Mouse (Mus musculus) hindbrain, embryonic 13.5 days (tissue): ENCODE results near the gene Plekhg5. TPM values are rescaled to one million over a fixed set of nuclear protein-coding genes. Genes with fewer than 3 reads are reported as not detected.

Experiments used
- ATAC-seq: fragments of 200-750 bp; cut with Nextera tagmentation; 2 replicates; pipeline ENCODE4 v1.8.0; 2017; ENCODE audit warnings: moderate TSS enrichment; ENCODE audit not compliant: low FRiP score
- H3K27ac ChIP-seq: fragments of 300-500 bp; sonication (generic); 2 replicates; pipeline ENCODE4 v1.5.1; 2015; ENCODE audit warnings: inconsistent platforms, mild to moderate bottlenecking, moderate library complexity
- H3K27me3 ChIP-seq: fragments of 300-500 bp; sonication (generic); 2 replicates; pipeline ENCODE4 v1.6.1; 2015; ENCODE audit warnings: mild to moderate bottlenecking, inconsistent platforms
- H3K36me3 ChIP-seq: fragments of 300-500 bp; sonication (generic); 2 replicates; pipeline ENCODE4 v1.6.1; 2015; ENCODE audit warnings: mild to moderate bottlenecking, inconsistent platforms
- H3K4me1 ChIP-seq: fragments of 300-500 bp; sonication (generic); replicated peaks from 2 replicates; pipeline ENCODE4 v1.6.1; 2015; ENCODE audit warnings: inconsistent platforms
- H3K4me2 ChIP-seq: fragments of 300-500 bp; sonication (generic); 2 replicates; pipeline ENCODE4 v1.6.1; 2015; ENCODE audit warnings: inconsistent platforms, mild to moderate bottlenecking, moderate library complexity
- H3K4me3 ChIP-seq: fragments of 300-500 bp; sonication (generic); 2 replicates; pipeline ENCODE4 v1.5.1; 2015; ENCODE audit warnings: mild to moderate bottlenecking, inconsistent platforms
- H3K9ac ChIP-seq: fragments of 300-500 bp; sonication (generic); 2 replicates; pipeline ENCODE4 v1.6.1; 2015; ENCODE audit warnings: mild to moderate bottlenecking, inconsistent platforms
- H3K9me3 ChIP-seq: fragments of 300-500 bp; sonication (generic); 2 replicates; pipeline ENCODE4 v1.6.1; 2016; ENCODE audit warnings: inconsistent platforms
- WGBS: fragments of 180-500 bp; shearing (Covaris S2); methylation state at CpG from one replicate; pipeline ENCODE4 v1.1.7; 2015; 5-methylcytosine and 5-hydroxymethylcytosine counted together
- polyA plus RNA-seq: library from polyadenylated mRNA; unstranded; fragments of >200 nt; fragmentation: Nextera tagmentation; extraction: Ambion mirVana; gene quantifications from 2 replicates; pipeline ENCODE4 v1.2.1, GENCODE M21; 2015

Plekhg5 gene
- polyA plus RNA-seq, 1 experiment from 2014 or later = 10.2 TPM

DNA sequence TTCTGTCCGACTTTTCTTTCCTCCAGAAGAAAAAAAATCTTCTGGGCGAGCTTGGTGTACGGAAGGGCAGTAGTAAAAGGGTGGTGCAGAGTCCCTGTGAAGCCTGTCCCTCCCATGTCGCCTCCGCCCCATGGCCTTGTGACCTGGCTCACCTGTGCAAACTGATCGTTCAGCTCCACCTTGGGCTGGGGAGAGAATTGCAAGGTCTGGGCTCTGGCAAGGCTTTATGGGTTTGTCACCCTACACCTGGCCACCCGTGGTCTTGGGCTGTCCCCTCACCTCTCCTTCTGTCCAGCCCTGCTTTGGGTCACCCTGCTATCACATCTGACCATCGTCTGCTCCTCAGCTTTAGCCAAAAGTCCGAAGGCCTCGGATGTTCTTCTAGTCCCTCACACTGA, 60.5 kb downstream of the Plekhg5 start:
- Histone ChIP-seq H3K36me3 (no peaks in the 10 kb centered on the region), H3K9me3 (no peaks in the 10 kb centered on the region), H3K4me2 (no peak overlapping the region), H3K27ac (no peak overlapping the region), H3K4me3 (no peak overlapping the region), H3K4me1 (peaks cover 28% of the 10 kb centered on the region), H3K9ac (no peak overlapping the region), H3K27me3 (peaks cover 94% of the 10 kb centered on the region)
- ATAC-seq = no peak
- 25% methylated on average over 10 of the region's 10 CpGs for WGBS

DNA sequence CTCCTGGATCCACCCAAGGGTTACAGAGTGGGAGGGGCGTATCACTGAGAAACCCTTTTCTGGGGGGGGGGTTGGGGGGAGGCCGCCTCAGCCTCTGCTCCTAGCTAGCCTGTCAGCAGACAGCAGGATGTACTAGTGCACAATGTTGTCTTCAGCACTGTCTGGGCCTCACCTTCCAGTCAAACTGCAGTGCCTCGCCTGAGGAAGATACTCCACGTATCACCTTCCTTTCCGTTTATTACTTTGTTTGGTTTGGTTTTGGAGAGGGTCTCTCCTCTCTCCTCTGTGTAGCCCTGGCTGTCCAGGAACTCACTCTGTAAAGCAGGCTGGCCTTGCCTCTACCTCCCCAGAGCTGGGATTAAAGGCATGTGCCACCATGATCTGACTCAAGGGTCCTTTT, 60.9 kb downstream of the Plekhg5 start:
- H3K9me3 ChIP-seq = no peaks in the 10 kb centered on the region
- 53% methylated on average over 5 of the region's 5 CpGs for WGBS
- no peak overlapping the region for H3K27ac ChIP-seq
- H3K36me3 ChIP-seq = no peaks in the 10 kb centered on the region
- H3K4me3 ChIP-seq = no peak overlapping the region
- H3K27me3 ChIP-seq = peaks cover 93% of the 10 kb centered on the region
- no peak overlapping the region for H3K9ac ChIP-seq
- H3K4me2 ChIP-seq = no peak overlapping the region
- H3K4me1 ChIP-seq = peaks cover 28% of the 10 kb centered on the region
- no peak for ATAC-seq

DNA sequence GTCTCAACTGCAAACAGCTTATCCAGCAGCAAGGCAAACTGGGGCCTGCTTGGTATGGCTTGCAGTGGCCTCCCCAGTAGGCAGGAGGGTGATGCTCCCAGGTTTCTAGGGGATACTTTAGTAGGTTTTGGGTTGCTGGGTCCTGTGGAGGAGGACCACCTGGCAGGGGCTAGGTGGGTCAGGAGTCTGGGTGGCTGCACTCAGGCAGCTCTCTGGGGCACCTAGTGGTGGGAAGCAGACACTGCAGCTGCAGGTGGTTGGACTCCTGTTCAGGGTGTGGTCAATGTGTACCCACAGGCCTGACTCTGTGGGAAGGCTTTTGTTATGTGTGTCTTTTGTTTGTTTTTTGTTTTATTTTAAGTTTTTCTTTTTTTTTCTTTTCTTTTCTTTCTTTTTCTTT, 62.2 kb downstream of the Plekhg5 start:
- Histone ChIP-seq H3K9ac (no peak overlapping the region), H3K4me2 (no peak overlapping the region), H3K27me3 (peaks cover 90% of the 10 kb centered on the region), H3K27ac (no peak overlapping the region), H3K4me1 (peaks cover 35% of the 10 kb centered on the region), H3K4me3 (no peak overlapping the region), H3K9me3 (no peaks in the 10 kb centered on the region), H3K36me3 (no peaks in the 10 kb centered on the region)
- no peak for ATAC-seq

DNA sequence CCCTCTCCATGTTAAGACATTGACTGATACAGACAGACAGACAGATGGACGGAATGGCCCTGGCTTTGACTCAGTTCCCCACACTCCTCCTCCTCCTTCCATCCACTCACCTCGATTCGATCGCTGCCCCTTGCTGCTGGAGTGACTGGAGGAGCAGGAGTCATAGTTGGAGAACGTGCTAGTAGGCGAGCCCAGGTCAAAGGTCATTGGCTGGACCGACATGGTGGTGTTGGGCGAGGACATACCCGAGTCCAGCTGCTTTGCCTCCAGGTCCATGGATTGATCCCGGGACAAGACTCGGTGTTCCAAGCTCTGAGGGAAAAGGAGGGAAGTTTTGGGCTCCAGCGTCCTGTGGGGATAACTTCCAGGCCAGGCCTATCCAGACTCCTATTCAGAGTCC, 63.1 kb downstream of the Plekhg5 start:
- Histone ChIP-seq H3K9me3 (no peaks in the 10 kb centered on the region), H3K27me3 (peaks cover 88% of the 10 kb centered on the region), H3K36me3 (no peaks in the 10 kb centered on the region), H3K27ac (no peak overlapping the region), H3K4me3 (no peak overlapping the region), H3K4me2 (no peak overlapping the region), H3K4me1 (peaks cover 32% of the 10 kb centered on the region), H3K9ac (no peak overlapping the region)
- ATAC-seq = no peak
- 83% methylated on average over 12 of the region's 12 CpGs for WGBS

GRCm38 (mm10) chr4:152136112-152136875, 64.0 kb downstream of the Plekhg5 start:
- H3K9ac ChIP-seq = no peak overlapping the region
- H3K27ac ChIP-seq = no peak overlapping the region
- H3K4me1 ChIP-seq = peaks cover 23% of the 10 kb centered on the region
- no peak overlapping the region for H3K4me3 ChIP-seq
- H3K9me3 ChIP-seq = no peaks in the 10 kb centered on the region
- WGBS = 31% methylated on average over 6 of the region's 6 CpGs
- no peak for ATAC-seq
- H3K27me3 ChIP-seq = peaks cover 87% of the 10 kb centered on the region
- H3K4me2 ChIP-seq = no peak overlapping the region
- no peaks in the 10 kb centered on the region for H3K36me3 ChIP-seq

DNA sequence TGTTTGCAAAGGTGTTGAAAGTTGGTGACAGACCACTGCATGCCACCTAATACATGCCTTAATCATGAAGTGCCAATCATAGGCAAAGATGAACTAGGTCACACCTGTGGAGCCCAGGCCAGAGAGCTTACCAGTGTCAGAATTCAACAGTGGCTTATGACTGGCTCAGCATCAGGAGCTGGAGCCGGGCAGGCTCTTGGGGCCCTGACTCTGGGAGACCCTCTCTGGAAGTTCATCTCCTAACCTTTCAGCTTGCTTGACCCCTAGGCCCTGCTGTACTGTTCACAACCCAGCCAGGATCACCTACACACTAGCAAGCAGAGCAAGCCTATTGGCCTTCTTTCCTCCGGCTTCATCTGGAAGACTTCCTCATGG, 64.6 kb downstream of the Plekhg5 start:
- 88% methylated on average over 2 of the region's 2 CpGs for WGBS
- peaks cover 17% of the 10 kb centered on the region for H3K4me1 ChIP-seq
- H3K27ac ChIP-seq = no peak overlapping the region
- H3K27me3 ChIP-seq = peaks cover 86% of the 10 kb centered on the region
- H3K36me3 ChIP-seq = no peaks in the 10 kb centered on the region
- ATAC-seq = no peak
- no peak overlapping the region for H3K4me3 ChIP-seq
- H3K9me3 ChIP-seq = no peaks in the 10 kb centered on the region
- no peak overlapping the region for H3K9ac ChIP-seq
- H3K4me2 ChIP-seq = no peak overlapping the region

DNA sequence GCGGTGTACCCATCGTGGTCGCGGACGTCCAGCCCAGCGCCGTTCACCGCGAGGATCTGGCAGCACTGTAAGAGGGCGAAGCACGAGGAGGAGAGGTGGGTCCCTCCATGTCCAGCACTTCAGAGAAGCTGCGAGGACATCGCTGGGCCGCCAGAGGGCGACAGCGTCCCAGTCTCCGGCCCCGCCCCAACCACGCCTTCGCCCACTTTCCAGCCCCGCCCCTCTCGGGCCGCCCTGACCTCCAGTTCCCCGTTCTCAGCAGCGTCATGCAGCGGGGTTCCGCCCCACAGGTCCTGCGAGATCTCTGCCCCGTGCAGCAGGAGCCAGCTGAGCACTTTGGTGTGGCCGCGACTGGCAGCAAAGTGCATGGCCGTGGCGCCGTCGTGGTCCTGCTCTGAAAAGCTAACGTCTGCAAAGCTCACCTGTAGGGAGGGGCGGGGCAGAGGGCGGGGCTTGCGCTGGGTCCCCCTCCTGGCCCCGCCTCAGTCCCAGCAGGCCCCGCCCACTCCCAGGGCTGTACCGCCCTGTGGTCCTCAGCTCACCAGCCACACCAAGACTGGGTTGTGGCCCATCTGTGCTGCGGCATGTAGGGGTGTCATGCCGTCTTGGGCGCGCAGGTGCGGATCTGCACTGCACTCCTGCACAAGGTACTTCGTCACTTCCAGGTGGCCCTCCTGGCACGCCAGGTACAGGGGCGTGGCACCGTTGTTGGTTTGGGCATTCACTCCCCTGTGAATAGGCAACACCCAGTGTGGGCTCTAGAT, 66.4 kb downstream of the Plekhg5 start:
- H3K9ac ChIP-seq = peak overlapping the region; percentile 49; the same call in 1 of the 2 replicates
- peak; percentile 64 for ATAC-seq

DNA sequence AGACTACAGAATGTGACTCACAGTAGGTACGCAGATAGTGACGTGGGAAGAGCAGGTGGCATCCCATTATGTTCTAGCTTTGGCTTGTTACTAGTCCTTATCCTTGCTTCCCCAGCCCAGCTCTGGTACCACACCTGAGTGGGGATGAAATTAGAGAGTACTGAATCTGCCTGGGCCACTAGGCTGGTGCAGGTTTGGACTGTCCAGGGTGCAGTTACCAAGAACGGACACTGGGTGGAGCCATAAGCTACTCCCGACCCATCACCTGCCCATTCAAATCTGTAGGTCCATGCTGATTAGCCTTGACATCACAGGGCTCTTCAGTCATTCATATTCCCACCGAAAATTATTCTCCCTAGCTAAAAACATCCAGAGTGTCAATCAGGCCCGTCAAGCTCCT, 68.1 kb downstream of the Plekhg5 start:
- Histone ChIP-seq H3K9me3 (no peaks in the 10 kb centered on the region), H3K36me3 (no peaks in the 10 kb centered on the region), H3K27ac (no peak overlapping the region), H3K4me3 (no peak overlapping the region), H3K4me2 (no peak overlapping the region), H3K27me3 (peaks cover 64% of the 10 kb centered on the region), H3K4me1 (peaks cover 9% of the 10 kb centered on the region), H3K9ac (no peak overlapping the region)
- no peak for ATAC-seq
- 36% methylated on average over 6 of the region's 6 CpGs for WGBS

More for the DNA sequence above, 66.4 kb downstream of the Plekhg5 start:
- H3K4me2 ChIP-seq = peak overlapping the region; percentile 61
- H3K36me3 ChIP-seq = no peaks in the 10 kb centered on the region
- H3K4me3 ChIP-seq = peak overlapping the region; percentile 40
- 3% methylated on average over 51 of the region's 51 CpGs for WGBS
- H3K4me1 ChIP-seq = peaks cover 9% of the 10 kb centered on the region
- no peaks in the 10 kb centered on the region for H3K9me3 ChIP-seq
- no peak overlapping the region for H3K27ac ChIP-seq
- H3K27me3 ChIP-seq = peaks cover 76% of the 10 kb centered on the region

DNA sequence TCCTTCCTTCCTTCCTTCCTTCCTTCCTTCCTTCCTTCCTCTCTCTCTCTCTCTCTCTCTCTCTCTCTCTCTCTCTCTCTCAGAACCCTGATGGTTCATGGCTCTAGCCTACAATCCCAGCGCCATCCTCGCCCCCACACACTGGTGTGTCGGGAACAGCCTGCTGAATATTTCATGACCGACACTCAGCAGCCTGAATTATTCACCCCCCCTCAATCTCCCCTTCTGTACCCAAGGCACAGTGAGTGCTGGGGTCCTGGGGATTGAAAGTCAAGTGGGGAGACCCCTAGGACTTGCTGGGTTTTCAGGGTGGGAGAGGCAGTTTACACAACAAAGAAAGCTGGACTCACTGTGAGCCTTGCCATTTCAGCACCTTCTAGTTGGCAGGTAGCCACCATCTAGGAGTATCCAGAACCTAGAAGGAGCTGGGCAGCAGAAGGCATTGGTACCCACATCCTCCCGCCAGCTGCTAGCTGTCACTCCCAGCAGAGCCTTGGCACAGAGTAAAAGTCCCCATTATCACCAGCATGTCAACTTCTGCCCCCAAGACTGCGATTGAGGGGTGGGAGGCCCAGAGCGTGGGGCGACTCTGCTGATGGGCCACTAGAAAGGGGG, 69.3 kb downstream of the Plekhg5 start:
- Histone ChIP-seq H3K4me3 (no peak overlapping the region), H3K36me3 (no peaks in the 10 kb centered on the region), H3K4me1 (peaks cover 9% of the 10 kb centered on the region), H3K27me3 (peaks cover 65% of the 10 kb centered on the region), H3K9me3 (no peaks in the 10 kb centered on the region), H3K4me2 (no peak overlapping the region), H3K9ac (no peak overlapping the region), H3K27ac (no peak overlapping the region)
- WGBS = 54% methylated on average over 8 of the region's 8 CpGs
- ATAC-seq = no peak

GRCm38 (mm10) chr4:152143632-152144031, 71.3 kb downstream of the Plekhg5 start:
- Histone ChIP-seq H3K9ac (no peak overlapping the region), H3K4me2 (no peak overlapping the region), H3K4me1 (peaks cover 5% of the 10 kb centered on the region), H3K27ac (no peak overlapping the region), H3K36me3 (no peaks in the 10 kb centered on the region), H3K9me3 (no peaks in the 10 kb centered on the region), H3K27me3 (peaks cover 62% of the 10 kb centered on the region), H3K4me3 (no peak overlapping the region)
- no peak for ATAC-seq
- WGBS = 25% methylated on average over 1 of the region's 1 CpGs

DNA sequence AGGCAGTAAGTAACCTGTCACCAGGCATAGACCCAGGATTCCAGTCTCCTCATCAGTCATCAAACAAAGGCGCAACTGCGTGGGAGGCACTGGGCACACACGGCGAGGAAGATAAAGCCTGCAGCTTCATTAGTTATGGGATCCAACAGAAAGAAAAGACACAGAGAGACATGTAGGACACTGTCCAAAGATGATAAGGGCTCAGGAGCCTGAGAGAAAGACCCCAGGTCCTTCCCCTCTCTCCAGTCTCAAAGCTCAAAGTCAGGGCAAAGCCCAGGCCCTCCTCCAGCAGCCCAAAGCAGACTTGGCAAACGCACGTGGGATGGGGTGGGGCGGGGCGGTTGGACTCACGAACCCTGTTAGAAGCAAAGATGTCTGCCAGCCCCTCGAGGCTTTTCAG, 73.2 kb downstream of the Plekhg5 start:
- no peak overlapping the region for H3K9ac ChIP-seq
- no peaks in the 10 kb centered on the region for H3K4me1 ChIP-seq
- no peak overlapping the region for H3K27ac ChIP-seq
- H3K4me3 ChIP-seq = no peak overlapping the region
- no peak overlapping the region for H3K4me2 ChIP-seq
- no peak for ATAC-seq
- H3K36me3 ChIP-seq = no peaks in the 10 kb centered on the region
- WGBS = 78% methylated on average over 10 of the region's 10 CpGs
- peaks cover 68% of the 10 kb centered on the region for H3K27me3 ChIP-seq
- no peaks in the 10 kb centered on the region for H3K9me3 ChIP-seq

- WGBS = 69% methylated on average over 11 of the region's 11 CpGs
- no peak for ATAC-seq
- Histone ChIP-seq H3K4me2 (no peak overlapping the region), H3K9ac (no peak overlapping the region), H3K36me3 (no peaks in the 10 kb centered on the region), H3K27me3 (peaks cover 68% of the 10 kb centered on the region), H3K9me3 (no peaks in the 10 kb centered on the region), H3K4me1 (no peaks in the 10 kb centered on the region), H3K4me3 (no peak overlapping the region), H3K27ac (no peak overlapping the region)
These were observed 73.9 kb downstream of the Plekhg5 start for GRCm38 (mm10) chr4:152146033-152146827.
